Mouse (Mus musculus) heart, postnatal 0 days (tissue): ENCODE measurements at regions not wholly inside any gene's neighbourhood (a gene's known extent, or its start where the extent isn't known, plus 50 kb on each side); places are given as distances from the start of the nearest gene placed in this dataset.

Experiments used
- CTCF ChIP-seq: IDR thresholded peaks from 2 replicates; pipeline ENCODE4 v1.5.1; 2016; ENCODE audit warnings: antibody characterized with exemption, control low read depth, low read depth
- EP300 ChIP-seq: IDR thresholded peaks from 2 replicates; pipeline ENCODE4 v1.6.1; 2016; ENCODE audit warnings: antibody characterized with exemption, low read depth

DNA sequence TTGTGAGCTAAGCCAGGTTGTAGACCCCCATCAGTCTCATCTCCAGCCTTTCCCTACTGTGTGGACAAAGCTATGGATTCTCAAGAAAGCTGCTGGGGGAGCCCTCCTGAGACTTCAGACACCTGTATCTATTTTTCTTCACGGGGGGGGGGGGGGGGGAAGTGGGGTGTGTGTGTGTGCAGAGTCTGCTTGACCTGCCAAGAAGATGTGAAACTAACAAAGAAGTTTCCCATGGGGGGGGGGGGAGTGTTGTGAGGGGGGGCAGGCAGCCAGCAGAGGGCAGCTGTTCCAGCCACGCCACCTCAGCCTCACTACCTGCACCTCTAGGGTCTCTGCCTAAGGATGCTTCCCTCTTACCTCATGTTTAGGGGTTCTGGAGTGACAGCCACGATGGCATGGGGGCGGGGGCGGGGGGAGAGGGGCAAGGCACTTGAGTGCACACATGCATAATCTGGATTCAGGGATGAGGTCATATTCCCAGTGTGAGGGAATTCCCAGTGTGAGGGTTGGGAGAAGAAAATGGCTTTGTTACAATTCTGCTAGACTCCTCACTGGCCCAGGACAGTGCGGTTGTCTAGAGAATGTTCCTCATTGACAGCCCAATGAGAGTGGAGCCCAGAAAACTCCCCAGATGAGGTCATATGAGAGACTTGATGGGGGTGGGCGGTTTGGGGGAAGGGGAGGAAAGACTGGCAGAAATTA, 104.0 kb upstream of the Spata13 start:
- no peak for TF ChIP-seq CTCF
- TF ChIP-seq EP300, result no peak
